Mouse (Mus musculus): ENCODE measurements around the gene Mark3. TPM values are rescaled to one million over a fixed set of nuclear protein-coding genes. Genes with fewer than 3 reads are reported as not detected.

Mark3 gene
- polyA plus RNA-seq, 1 experiment from 2014 or later, result 25.8 TPM

- Histone ChIP-seq H3K27ac (no peak overlapping the region), H3K27me3 (no peaks in the 10 kb centered on the region), H3K9ac (no peak overlapping the region), H3K4me1 (replicated peaks) (peaks cover 66% of the 10 kb centered on the region), H3K9me3 (replicated peaks) (no peaks in the 10 kb centered on the region), H3K36me3 (no peaks in the 10 kb centered on the region), H3K4me3 (no peak overlapping the region), H3K4me2 (no peak overlapping the region)
- no peak for ATAC-seq (replicated peaks; ENCODE audit: insufficient number of reproducible peaks, insufficient read depth, low FRiP score, low read depth)
- 52% methylated on average over 11 of the region's 11 CpGs for WGBS
Observed at GRCm38 (mm10) chr12:111689426-111689825, 115.1 kb downstream of the Mark3 start.

DNA sequence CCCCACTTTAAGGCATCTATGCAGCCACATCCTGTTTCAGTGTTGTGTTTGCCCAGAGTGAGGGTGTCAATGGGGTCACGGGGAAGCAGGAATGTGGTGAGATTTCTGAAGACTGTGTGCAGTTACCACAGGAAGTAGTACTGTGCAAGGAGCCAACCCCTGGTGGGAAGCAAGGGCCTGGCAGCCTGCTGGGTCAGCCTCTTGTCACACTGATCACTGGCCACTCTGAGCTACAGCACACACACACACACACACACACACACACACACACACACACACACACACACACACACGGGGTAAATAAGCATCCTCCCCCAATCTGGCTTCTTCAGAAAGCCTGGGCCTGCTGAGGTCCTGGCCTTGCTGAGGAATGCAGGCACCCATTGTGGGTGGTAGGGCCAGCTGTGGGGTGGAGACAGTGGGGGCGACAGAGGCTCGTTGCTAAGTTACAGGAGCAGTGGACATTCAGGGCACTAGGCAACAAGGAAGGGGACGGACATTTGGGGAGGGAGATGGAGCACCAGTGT, 117.1 kb downstream of the Mark3 start:
- H3K27me3 ChIP-seq, result no peaks in the 10 kb centered on the region
- no peak for ATAC-seq (replicated peaks; ENCODE audit: insufficient number of reproducible peaks, insufficient read depth, low FRiP score, low read depth)
- H3K4me1 ChIP-seq (replicated peaks), result peaks cover 74% of the 10 kb centered on the region
- no peaks in the 10 kb centered on the region for H3K36me3 ChIP-seq
- no peak overlapping the region for H3K4me2 ChIP-seq
- WGBS, result 28% methylated on average over 5 of the region's 5 CpGs
- no peaks in the 10 kb centered on the region for H3K9me3 ChIP-seq (replicated peaks)
- no peak overlapping the region for H3K4me3 ChIP-seq
- no peak overlapping the region for H3K9ac ChIP-seq
- H3K27ac ChIP-seq, result 0 out of 2 replicates have a peak overlapping the region, but pooled peaks have one; percentile 40

GRCm38 (mm10) chr12:111692899-111693298, 118.6 kb downstream of the Mark3 start:
- Histone ChIP-seq H3K4me2 (no peak overlapping the region), H3K9ac (no peak overlapping the region), H3K4me1 (replicated peaks) (peaks cover 59% of the 10 kb centered on the region), H3K27ac (no peak overlapping the region), H3K4me3 (no peak overlapping the region), H3K36me3 (no peaks in the 10 kb centered on the region), H3K27me3 (no peaks in the 10 kb centered on the region), H3K9me3 (replicated peaks) (no peaks in the 10 kb centered on the region)
- 90% methylated on average over 5 of the region's 5 CpGs for WGBS
- no peak for ATAC-seq (replicated peaks; ENCODE audit: insufficient number of reproducible peaks, insufficient read depth, low FRiP score, low read depth)

DNA sequence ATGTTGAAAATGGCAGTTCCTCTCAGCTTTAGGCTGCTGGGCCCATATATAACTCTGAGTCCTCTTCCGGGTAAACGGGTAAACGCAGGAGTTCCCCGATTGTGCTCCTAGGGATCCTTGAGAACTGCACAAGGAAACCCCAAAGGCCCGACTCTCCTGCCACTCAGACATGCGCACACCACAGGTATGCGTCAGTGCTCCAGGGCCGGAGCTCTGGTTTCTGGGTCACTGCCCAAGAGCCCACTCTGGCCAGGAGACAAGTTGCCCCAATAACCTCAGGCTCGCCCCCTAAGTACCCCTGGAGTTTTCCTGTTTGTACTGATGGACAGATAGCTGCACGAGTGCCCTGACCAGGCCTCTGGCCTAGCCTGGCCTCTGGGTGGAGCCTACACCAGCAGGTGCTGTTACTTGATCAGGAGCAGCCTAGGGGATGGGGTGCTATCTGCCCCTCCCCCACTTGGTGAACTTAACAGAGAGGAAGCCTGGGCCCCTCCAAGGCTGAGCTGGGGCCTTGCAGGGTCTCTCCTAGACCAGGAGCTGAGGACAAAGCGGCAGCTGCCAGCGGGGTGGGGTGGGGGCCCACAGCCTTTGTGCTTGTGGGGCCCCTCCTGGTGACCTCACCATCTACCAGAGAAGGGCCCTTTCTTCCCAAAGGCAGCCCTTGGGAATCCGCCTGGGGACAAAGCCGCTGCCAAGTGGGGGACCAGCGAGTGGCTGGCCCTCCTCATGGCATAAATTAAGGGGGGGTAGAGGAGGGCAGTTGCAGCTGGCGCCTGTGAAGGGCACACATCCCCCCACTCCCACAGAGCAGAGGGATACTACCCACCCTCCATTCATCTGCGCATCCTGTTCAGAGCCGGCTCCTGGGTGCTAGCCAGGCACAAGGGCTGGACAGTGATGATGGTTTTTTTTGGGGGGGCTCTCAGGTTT, 119.3 kb downstream of the Mark3 start:
- peak overlapping the region; percentile 50 for H3K27ac ChIP-seq
- no peaks in the 10 kb centered on the region for H3K27me3 ChIP-seq
- H3K36me3 ChIP-seq, result no peaks in the 10 kb centered on the region
- no peak overlapping the region for H3K9ac ChIP-seq
- H3K9me3 ChIP-seq (replicated peaks), result no peaks in the 10 kb centered on the region
- H3K4me2 ChIP-seq, result no peak overlapping the region
- no peak for ATAC-seq (replicated peaks; ENCODE audit: insufficient number of reproducible peaks, insufficient read depth, low FRiP score, low read depth)
- 57% methylated on average over 18 of the region's 18 CpGs for WGBS
- no peak overlapping the region for H3K4me3 ChIP-seq
- peaks cover 56% of the 10 kb centered on the region for H3K4me1 ChIP-seq (replicated peaks)

DNA sequence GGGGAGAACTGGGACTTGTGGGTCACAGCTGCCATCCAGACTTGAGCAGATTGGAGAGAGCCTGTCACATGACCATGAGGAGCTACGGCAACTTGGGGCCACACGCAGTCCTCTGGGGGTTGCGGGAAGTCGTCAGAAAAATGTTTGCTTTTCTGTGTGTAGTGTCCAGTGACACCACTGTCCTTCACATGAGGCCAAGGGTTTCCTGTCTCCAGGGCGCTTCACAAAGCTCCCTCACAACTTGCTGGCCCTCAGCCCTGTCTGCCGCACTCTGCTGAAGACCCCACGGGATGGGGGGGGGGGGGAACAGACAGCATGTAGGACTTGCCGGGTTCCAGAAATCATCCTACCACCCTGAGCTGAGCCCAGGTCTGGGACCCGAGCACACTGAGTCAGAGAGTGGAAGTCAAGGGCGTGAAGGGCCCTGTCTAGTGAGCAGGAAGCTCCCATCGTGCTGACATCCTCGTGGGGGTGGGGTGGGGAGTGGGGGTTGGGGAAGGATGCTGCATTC, 120.0 kb downstream of the Mark3 start:
- Histone ChIP-seq H3K4me1 (replicated peaks) (peaks cover 52% of the 10 kb centered on the region), H3K27me3 (no peaks in the 10 kb centered on the region), H3K27ac (peak overlapping the region; percentile 50), H3K9me3 (replicated peaks) (no peaks in the 10 kb centered on the region), H3K4me2 (no peak overlapping the region), H3K36me3 (no peaks in the 10 kb centered on the region), H3K9ac (no peak overlapping the region), H3K4me3 (no peak overlapping the region)
- peak; percentile 24; the same call in 1 of the 2 replicates for ATAC-seq (replicated peaks; ENCODE audit: insufficient number of reproducible peaks, insufficient read depth, low FRiP score, low read depth)
- 23% methylated on average over 12 of the region's 12 CpGs for WGBS

DNA sequence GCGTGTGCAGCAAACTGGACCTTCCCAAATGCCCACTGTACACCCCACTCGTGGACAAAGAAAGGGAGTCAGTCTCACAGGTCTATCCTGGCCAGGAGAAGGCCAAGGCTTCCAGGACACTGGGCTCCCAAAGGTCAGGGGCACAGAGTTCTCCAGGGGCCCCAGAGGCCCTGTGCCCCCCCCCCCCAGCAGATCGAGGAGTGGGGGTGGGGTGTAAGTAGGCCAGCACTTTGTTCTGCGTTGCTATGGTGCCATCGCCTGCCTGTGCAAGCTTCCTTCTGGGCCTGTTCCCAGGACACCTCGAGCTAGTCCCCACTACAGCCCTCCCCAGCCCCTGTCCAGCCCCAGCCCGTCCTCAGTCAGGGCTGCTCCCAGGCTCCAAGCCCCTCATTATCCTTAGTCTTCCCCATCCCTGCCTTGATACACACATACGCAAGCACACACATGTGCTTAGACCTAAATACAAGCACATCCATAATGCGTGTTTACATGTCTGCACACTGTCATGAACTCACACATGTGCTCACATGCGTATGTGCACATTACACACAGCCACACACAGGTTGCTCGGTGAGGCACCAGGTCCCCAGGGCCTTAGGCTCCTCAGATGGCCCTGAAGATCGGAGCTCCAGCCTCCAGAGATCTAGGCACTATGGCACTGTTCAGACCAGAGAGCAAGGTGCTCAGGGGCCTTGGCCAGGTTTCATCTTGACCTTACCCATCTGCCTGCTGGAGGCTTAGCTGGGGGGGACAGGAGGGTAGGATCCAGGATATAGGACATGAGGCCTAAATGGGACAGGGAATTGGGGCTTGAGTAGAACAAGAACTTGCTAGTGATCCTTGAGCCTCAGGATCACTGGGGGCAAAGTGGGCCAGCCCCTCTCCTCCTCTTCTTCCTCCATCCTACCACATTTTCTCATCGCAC, 120.8 kb downstream of the Mark3 start:
- Histone ChIP-seq H3K36me3 (no peaks in the 10 kb centered on the region), H3K4me3 (no peak overlapping the region), H3K9me3 (replicated peaks) (no peaks in the 10 kb centered on the region), H3K4me1 (replicated peaks) (peaks cover 46% of the 10 kb centered on the region), H3K27ac (peak overlapping the region; percentile 50), H3K4me2 (no peak overlapping the region), H3K9ac (peak overlapping the region; percentile 17; the same call in 1 of the 2 replicates), H3K27me3 (no peaks in the 10 kb centered on the region)
- WGBS, result 63% methylated on average over 13 of the region's 13 CpGs
- ATAC-seq (replicated peaks; ENCODE audit: insufficient number of reproducible peaks, insufficient read depth, low FRiP score, low read depth), result no peak

DNA sequence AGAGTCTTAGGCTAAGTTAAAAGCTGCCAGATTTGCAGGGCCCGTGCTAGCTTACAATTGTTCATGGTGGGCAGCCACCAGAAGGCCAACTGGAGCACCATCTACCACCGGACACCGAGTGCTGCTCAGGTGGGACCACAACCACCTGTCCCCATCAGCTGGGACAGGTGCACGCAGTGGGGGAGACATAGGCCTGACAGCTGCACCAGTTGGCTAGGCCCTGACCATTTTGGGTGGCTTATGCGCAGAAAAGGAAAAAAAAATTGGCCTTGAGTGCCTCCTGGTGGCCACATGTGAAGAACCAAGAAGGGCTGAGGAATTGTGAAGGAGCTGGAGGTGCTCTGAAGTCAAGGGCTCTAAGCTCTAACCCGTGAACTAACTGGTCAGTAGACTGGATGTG, 121.9 kb downstream of the Mark3 start:
- no peak overlapping the region for H3K4me2 ChIP-seq
- peak; percentile 4 for ATAC-seq (replicated peaks; ENCODE audit: insufficient number of reproducible peaks, insufficient read depth, low FRiP score, low read depth)
- H3K27ac ChIP-seq, result no peak overlapping the region
- 29% methylated on average over 6 of the region's 6 CpGs for WGBS
- no peak overlapping the region for H3K9ac ChIP-seq
- no peaks in the 10 kb centered on the region for H3K36me3 ChIP-seq
- peaks cover 38% of the 10 kb centered on the region for H3K4me1 ChIP-seq (replicated peaks)
- H3K4me3 ChIP-seq, result no peak overlapping the region
- H3K9me3 ChIP-seq (replicated peaks), result no peaks in the 10 kb centered on the region
- no peaks in the 10 kb centered on the region for H3K27me3 ChIP-seq

DNA sequence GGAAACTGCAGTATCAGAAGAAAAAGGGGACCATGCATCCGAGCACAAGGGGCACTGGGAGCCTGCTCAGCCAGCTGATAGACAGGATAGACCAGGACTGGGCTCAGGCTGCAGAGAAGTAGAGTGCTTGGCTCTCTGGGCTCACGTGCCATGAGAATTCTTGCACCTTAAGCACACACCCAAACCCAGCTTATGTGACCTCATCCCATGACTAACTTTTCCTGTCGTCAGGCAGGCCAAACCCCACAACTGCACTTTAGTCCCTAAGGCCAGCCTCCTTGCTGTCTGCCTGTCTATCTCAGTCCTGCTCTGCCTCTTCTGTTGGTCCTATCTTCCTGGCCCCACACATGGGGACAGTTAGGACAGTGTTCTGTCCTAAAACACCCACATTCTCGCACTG, 123.4 kb downstream of the Mark3 start:
- peaks cover 29% of the 10 kb centered on the region for H3K4me1 ChIP-seq (replicated peaks)
- no peak overlapping the region for H3K9ac ChIP-seq
- no peaks in the 10 kb centered on the region for H3K27me3 ChIP-seq
- no peak overlapping the region for H3K4me2 ChIP-seq
- no peak overlapping the region for H3K4me3 ChIP-seq
- H3K36me3 ChIP-seq, result no peaks in the 10 kb centered on the region
- no peak for ATAC-seq (replicated peaks; ENCODE audit: insufficient number of reproducible peaks, insufficient read depth, low FRiP score, low read depth)
- 48% methylated on average over 4 of the region's 4 CpGs for WGBS
- no peak overlapping the region for H3K27ac ChIP-seq
- H3K9me3 ChIP-seq (replicated peaks), result no peaks in the 10 kb centered on the region

DNA sequence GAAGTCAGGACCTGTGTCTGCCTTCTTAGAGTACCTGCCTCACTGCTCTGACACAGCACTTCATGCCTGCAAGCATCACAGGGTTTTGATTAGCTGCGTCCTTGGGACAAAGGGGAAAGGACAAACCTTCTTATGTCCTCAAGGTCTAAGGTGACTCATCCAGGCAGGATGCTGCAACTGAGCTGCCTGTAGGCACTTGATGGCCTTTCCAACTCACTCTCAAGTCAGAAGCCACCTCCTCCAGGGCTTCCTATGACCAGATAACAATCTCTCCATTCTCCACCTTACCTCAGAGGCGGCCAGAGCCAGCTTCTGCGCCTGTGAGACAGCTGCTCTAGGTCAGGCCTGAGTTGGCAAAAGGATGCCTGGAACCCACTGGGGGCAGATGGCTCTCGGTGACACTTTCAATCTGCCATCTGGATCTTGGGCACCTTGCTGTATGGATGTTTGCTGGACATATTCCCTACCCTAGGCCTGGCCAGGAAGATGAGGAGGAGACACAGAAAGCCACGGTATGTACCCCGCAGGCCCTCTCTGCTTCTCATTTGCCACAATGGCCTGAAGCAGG, 124.1 kb downstream of the Mark3 start:
- peak overlapping the region; percentile 28; the same call in 1 of the 2 replicates for H3K9ac ChIP-seq
- H3K4me2 ChIP-seq, result no peak overlapping the region
- H3K4me1 ChIP-seq (replicated peaks), result peaks cover 23% of the 10 kb centered on the region
- no peak overlapping the region for H3K4me3 ChIP-seq
- WGBS, result 79% methylated on average over 6 of the region's 6 CpGs
- no peak overlapping the region for H3K27ac ChIP-seq
- ATAC-seq (replicated peaks; ENCODE audit: insufficient number of reproducible peaks, insufficient read depth, low FRiP score, low read depth), result no peak
- H3K27me3 ChIP-seq, result no peaks in the 10 kb centered on the region
- no peaks in the 10 kb centered on the region for H3K36me3 ChIP-seq
- H3K9me3 ChIP-seq (replicated peaks), result no peaks in the 10 kb centered on the region

DNA sequence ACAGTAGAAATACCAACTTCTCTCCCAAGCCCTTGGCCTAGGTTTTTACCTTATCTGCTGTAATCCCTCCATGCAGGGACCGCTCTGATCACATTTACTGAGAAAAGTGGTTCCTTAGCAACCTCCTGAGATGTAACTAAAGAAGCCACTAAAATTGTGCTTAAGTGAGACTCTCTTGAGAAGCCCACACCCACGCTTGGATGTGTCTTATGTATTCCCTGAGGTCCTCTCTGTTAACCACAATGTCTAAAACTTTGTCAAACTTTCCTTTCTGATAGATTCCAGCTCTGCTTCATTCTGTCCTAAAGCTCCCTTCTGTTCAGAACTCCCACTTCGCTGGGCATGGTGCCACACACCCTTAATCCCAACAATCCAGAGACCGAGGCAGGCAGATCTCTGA, 125.2 kb downstream of the Mark3 start:
- Histone ChIP-seq H3K36me3 (no peaks in the 10 kb centered on the region), H3K9ac (no peak overlapping the region), H3K27ac (no peak overlapping the region), H3K4me3 (no peak overlapping the region), H3K4me1 (replicated peaks) (peaks cover 16% of the 10 kb centered on the region), H3K9me3 (replicated peaks) (no peaks in the 10 kb centered on the region), H3K4me2 (no peak overlapping the region), H3K27me3 (no peaks in the 10 kb centered on the region)
- no peak for ATAC-seq (replicated peaks; ENCODE audit: insufficient number of reproducible peaks, insufficient read depth, low FRiP score, low read depth)
- 81% methylated on average over 4 of the region's 4 CpGs for WGBS
